Mouse (Mus musculus): ENCODE measurements around the gene Gse1. TPM values are rescaled to one million over a fixed set of nuclear protein-coding genes. Genes with fewer than 3 reads are reported as not detected.

Gse1 gene
- total RNA-seq, 2 experiments from 2014 or later, result 23.9 to 24.1 TPM

DNA sequence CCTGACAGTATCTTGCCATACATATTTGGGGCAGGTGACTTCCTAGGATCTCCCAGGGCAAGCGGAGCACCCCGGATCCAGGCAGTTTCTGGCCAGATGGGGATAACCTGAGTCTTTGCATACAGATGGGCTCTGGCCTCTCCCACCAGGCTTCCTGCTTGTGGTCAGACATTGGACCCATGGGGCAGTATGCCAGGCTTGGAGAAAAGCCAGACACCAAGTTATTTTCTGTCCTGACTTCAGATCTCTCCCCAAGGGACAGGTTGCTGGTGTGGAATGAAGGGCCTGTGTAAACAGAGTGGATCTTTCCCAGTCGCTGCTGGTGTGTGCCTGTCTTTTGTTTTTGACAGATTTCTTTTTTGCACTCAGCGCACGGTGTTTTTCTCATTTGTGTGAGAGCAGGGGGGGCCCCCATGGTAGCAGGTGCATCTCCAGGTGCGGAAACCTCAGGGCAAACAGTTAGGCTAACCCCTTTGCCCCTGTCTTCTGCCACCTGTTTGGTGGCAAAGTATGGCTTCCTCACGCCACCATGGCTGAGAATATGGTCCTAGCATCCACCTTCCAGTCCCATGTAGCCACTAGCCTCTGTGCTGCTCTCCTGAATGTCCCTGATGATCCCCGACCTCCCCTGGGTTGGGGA, 315.3 kb downstream of the Gse1 start:
- DNase-seq (ENCODE audit: low spot score in 2 of 2), result no peak

DNA sequence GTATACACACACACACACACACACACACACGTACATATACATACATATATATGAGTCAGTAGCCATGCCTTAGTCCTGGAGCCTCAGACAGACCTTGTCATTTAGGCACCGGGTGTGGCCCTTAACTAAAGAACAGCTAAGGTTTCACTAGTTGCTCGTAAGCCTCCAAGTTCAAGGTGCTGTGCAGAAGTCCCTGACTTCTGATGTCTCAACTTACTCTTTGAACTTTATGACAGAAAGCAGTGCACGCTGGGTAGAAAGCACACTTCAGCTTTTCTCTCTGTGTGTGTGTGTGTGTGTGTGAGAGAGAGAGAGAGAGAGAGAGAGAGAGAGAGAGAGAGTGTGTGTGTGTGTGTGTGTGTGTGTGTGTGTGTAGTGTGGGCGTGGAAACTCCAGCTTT, 315.9 kb downstream of the Gse1 start:
- DNase-seq (ENCODE audit: low spot score in 2 of 2), result no peak

DNA sequence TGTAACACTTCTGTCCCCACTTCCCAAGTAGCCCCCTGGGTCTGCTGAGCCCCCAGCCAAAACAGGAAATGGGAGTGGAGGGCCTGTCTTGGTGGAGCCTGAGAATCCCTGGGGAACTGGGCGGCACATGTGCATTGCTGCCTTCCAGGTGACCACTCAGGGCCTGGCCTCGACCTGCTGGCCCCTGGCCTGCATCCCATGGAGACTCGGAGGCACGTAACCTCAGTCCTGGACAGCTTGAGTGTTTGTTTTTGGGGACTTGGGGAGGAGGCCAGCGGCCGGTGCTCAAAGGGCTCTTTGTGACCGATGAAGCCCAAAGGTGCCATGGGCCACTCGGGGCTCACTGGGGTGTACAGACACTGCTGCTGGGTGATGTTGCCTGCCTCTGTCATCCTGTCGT, 319.3 kb downstream of the Gse1 start:
- DNase-seq (ENCODE audit: low spot score in 2 of 2), result no peak

DNA sequence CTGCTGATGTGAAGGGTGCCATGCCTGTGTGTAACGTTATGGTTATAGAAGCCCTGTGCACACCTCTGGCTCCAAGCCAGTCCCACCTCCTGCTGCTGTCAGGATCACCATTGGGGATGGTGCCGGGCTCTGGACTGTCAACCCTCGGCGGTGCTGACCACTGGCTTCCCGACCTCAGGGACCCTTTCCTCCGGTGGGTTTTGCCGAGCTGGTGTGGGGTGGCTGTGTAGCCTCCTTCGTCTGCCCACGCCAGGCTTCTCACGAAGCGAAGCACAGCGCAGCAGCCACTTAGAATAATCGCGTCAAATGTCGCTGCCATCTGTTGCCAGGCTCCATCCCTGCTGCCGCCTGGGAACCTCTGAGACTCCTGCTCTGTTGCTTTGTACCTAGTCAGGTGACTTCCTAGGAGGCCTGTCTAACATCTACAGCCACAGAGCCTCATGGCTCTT, 320.1 kb downstream of the Gse1 start:
- no peak for DNase-seq (ENCODE audit: low spot score in 2 of 2)

DNA sequence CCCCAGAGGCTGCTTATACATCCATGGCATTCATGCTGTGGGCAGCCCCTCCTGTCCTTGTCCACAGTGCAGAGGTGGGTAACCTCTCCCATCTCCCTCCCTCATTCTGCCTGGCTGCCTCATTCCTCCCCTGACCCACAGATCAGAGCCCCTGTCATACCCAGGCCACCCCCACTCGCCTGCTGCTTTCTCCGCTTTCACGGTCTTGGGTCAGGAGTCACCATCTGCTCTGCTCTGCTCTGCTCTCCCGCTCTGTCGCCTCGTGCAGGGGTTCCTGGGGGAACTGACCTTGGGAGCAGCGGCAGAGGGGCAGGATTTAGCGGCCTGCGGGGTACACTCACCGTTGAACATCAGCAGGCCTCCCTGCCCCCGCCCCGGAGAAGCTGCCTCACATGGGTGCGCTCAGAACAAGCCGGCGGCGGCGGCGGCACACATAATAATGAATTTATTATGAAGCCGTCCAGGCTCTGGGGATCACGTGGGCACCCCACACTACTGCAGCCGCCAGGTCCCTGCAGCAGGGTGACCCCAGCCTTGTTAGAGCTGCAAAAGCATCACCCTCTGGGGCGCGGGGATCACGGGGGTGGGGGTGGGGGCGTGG, 321.2 kb downstream of the Gse1 start:
- no peak for DNase-seq (ENCODE audit: low spot score in 2 of 2)

DNA sequence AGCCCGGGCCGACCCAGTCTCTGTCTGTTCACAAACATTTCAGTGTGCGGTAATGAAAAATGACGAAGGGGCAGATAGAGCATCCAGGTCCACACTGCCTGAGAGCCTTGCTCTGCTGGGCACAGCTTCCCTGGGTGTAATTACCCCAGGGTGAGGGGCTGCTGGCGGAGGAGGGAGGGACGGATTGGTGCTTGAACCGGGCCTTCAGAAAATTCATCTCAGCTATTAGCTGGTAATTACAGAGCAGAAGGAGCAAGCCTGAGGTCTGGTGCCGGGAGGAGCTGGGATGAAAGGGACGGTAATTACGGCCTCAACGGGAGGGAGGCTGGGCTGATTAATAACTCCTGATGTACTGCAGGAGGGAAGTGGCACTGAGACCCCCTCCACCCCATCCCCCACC, 321.7 kb downstream of the Gse1 start:
- no peak for DNase-seq (ENCODE audit: low spot score in 2 of 2)

DNA sequence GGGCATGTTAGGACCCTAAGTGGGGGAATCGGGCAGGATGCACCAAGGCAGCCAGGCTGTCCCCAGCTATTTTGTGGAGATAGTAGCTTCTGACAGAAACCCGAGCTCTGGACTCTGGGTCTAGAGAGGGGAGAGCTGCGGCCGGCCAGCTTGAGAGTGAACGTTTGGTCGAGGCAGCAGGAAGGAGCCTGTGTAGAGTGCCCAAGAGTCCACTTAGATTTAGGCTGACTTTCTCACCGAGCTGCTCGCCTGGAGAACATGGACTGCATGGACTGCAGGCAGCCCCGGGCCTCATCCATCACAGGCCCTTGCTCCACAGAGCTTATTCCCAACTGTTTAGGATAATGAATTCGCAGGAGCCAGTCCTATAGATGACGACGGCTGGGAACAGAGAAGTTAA, 322.2 kb downstream of the Gse1 start:
- DNase-seq (ENCODE audit: low spot score in 2 of 2), result no peak

DNA sequence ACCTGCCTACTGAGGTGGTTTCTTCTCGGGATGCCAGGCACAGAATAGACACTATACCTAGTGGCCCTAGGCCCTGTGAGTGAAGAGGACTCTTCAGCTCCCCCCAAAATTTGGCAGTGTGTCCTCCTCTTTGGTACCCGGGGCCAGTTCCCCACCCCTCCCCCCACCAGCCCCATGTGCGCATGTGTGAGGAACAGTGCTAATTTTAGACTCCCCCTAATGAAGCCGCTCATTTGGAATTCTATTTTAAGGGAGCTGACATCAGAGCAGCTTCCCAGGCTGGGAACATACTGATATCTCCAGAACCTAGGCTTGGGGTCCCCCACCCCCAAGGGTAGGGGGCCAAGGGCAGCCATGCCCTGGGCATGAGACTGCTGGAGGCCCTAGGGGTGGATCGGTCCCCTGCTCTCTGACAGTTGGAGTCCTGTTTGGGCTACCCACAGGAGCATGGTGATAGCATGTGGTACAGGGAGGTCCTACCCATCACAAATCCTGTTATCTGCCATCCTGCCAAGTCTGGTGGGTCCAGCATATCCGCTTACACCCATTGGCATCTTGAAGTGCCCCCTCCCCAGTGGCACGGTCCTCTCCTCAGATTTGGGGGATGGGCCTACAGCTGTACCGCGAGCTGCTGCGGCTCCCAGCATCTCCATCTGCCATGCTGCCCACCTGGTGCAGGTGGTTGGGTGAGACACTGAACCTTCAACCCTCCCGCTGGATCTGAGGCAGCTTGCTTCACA, 322.9 kb downstream of the Gse1 start:
- no peak for DNase-seq (ENCODE audit: low spot score in 2 of 2)

DNA sequence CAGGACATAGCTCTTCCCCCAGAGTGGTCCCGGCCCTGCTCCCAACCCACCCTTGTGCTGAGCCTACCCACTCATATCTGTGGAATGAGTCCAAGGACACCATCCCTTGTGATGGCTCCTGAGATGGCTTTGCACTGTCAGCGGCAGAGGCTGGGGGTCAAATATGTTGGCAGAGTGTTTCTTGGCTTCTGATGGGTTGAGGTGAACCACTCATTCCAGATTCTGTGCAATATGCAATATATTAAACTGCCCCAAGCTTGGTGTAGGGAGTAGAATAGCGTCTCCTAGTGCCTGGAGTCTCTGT, 323.4 kb downstream of the Gse1 start:
- no peak for DNase-seq (ENCODE audit: low spot score in 2 of 2)

DNA sequence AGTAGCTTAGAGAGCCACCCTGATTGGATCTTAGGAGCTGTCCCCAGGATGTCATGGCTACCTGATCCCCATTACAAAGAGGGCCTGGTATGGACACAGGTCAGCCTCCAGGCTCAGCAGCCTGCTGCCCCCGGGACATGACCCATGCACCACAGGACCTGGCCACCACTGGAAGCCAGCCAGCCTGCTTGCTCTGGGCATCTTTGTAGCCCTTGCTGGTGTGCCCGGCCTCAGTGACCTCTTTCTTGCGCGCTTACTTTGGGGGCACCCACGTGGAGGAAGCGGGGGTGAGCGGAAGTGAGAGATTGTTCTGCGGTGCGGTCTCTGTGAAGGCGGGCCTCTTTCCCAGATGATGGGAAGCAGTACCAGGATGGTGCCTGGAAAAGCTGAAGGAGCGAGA, 324.3 kb downstream of the Gse1 start:
- DNase-seq (ENCODE audit: low spot score in 2 of 2), result no peak

DNA sequence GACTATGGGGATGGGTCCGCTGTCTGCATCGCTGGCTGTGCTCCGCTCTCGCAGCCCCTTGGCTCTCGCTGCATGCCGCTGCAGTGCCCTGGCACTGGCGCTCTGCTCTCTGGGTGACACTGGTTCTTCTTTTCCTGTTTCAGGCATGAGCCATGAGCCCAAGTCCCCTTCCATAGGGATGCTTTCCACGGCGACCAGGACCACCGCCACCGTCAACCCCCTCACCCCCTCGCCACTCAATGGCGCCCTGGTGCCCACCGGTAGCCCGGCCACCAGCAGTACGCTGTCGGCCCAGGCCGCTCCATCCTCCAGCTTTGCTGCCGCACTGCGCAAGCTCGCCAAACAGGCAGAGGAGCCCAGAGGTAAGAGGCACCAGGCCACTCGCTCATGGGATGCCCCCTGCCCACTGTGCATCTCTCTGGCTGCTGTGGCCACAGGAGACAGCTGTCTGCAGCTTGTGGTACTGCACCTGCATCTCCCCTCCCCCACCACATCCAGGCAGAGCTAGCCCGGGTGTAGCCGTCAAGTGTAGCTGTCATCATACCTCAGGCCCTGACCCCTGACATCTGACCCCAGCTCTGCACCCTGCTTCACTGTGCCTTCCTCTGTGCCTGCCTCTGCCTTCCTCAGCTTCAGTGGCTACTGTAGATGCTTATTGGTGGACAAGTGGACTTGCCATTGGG, 325.3 kb downstream of the Gse1 start:
- DNase-seq (ENCODE audit: low spot score in 2 of 2), result no peak

DNA sequence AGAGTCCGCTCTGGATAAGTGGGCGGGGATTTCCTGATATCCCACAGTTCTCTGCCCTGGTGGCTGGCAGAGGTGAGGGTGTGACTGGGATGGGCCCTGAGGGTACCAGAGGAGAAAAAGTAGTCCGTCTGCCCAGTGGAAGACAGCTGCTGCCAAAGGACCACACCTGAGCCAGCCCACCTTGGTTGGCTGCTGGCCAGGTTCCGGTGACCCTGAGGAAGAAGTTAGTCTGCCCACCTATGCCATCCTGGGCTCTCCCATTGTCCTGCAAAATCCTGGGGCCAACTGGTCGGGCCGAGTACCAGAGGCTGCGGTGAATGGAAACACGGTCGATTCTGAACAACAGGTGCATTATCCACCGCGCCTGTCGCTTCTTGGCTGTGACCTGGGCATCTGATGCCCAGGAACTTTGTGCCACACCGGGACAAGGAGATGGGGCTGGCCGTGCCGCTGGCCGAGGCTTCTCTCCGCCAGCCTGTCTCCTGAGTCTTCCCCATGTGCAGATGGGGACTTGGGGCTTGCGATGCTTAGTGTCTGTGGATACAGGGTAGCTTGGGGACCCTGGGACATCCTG, 326.3 kb downstream of the Gse1 start:
- no peak for DNase-seq (ENCODE audit: low spot score in 2 of 2)

DNA sequence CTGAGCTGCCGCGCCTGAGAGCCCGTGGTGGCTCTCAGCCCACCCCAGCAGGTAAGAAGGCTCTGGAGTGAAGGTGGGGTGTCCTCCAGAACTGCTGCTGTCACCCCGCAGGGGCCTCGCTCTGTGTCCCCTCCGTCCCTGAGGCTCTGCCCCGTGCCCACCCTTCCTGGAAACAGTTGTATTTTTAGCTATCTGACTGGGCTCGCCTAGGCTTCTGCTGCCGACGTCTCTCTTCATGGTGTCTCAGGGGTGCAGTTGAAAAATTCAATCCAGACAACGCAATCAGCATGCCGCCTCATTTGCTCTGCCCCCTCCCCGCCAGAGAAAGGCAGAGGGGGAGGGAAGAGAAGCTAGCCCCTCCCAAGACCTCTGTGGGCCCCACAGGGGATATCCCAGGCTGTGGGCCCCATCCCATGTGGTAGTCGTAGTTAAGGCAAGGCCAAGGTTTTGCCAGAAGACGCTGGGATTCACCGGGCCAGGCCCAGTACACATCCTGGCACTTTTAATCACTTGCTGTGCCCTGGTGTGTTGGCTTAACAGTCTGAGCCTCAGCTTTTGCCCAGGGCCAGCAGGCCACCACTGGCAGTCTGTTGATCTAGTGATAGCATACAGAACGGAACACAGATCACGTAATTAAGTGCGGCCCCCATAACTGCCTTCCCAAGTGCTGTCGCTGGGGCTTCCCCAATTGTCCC, 328.1 kb downstream of the Gse1 start:
- DNase-seq (ENCODE audit: low spot score in 2 of 2), result no peak

DNA sequence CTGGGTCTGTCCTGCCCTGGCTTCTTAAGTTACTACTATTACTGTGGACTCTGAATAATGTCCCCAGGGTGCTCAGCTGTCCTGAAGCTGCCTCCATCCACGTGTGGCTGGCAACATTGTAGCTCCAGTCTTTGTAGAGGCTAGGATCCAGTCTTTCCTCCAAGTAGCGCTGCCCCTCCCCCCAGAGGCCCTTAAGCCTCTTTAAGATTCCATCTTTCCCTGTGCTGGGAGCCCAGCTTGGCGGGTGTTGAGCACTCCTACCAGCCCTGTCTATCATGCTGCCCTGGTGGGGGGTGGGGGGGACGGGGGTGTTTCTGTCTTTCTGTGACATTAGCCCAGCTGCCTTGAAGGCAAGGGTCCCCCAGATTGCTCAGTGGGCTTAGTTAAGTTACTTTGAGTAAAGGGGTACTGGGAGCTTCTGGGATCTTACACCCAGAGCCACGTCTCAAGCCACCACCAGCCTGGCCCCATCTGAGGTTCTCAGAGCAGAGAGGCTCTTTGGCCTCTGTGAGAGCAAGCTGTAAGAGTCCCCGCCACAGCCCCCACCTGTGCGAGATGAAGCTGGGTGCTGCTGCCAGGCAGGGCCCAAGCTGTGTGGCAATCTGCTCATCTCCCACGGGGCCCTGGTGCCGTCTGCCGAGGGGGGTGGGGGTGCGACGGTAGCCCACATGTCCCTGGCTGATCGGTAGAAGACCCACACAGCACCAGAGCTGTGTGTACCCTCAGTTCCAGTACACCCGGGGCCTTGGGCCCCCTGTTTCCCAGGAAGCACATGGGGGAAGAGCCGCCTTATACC, 329.1 kb downstream of the Gse1 start:
- no peak for DNase-seq (ENCODE audit: low spot score in 2 of 2)

DNA sequence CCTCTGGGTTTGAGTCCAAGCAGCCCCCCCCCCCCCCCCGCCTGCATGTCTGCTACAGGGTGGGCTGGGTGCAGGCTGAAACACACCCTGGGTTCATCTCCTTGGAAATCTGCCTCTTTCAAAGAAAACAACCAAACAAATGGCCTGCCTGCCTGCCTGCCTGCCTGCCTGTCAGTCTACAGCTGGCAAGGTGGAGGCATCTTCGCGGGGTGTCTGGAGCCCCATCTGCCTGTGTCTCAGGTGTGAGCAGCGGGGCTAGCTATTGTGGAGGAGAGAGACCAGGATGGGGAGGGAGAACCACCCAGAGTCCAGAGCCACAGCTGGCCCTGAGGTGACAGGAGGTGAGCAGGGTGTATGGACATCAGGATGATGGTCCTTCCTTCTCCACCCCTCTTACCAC, 329.9 kb downstream of the Gse1 start:
- DNase-seq (ENCODE audit: low spot score in 2 of 2), result no peak

DNA sequence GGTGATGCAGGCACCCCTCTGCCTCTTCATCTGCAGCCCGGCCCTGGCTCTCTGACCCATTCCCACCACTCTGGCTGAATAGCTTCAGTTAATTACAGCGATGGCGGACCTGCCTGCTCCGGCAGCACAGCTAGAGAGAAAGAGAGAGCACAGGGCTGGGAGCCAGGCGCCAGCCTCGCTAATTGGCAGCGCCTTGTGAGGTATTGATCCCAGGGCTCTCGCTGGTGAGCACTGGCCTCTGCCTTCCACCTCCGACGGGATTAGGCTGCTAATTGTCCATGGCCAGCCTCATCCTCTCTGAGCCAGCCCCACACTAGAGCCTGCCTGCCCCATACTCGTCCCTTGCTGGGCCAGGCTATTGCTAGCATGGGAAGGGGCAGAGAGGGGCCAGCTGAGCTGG, 331.4 kb downstream of the Gse1 start:
- no peak for DNase-seq (ENCODE audit: low spot score in 2 of 2)

DNA sequence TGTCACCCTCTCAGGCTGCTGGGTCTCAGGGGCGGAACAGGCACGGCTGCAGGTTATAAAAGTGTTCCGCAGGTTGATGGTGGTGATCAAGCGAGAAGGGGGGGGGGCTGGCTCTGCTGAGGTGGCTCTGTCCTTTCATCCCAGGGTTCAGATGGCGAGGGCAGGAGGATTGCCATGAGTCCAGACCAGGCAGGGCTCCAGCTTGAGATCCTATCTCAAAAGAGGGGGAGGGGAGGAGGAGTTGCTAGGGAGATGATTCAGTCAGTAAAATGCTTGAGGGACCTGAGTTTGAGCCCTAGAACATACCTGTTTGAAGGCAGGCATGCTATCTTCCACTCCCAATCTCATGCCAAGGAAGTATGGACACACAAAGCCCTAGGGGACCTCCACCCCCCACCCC, 332.3 kb downstream of the Gse1 start:
- DNase-seq (ENCODE audit: low spot score in 2 of 2), result no peak

DNA sequence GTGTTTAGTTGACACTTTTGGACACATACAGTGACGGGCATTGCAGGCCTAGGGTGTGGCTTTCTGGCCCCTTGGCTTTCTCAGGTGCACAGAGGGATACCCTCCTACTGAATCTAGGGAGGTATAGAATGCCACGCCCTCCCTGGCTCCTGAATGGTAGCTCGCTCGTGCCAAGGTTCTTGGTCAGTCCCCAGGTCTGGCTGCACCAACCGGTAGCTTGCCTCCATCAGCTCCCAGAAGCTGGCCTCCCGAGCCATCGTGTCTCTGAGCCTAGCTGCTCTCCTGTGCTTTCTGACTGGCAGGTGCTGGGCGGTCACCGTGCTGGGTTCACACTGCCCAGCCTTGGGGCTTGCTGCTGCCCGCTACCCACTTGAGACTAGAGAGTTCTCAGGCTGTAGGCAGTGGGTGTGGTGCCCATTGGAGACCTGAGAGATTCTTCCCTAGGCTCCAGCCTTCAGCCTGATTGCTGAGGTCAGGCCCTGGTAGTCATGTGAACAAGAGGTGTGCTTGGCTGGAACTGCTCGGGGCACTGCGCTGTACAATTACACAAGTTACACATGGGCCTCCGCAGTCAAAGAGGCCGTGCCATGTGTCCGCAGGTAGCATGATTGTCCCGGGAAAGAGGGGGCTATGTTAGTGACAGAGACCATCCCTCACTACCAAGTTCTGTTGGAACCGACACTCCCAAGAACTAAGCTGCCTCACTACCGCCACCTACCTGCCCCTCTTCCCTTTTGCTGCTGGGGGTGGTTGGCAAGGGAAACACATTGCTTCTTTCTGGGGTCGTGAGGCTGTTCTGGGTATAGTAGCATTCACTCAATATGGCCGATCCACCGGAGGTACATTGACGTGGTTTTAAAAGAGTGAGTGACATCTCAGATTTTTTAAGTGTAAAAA, 333.5 kb downstream of the Gse1 start:
- DNase-seq (ENCODE audit: low spot score in 2 of 2), result no peak

DNA sequence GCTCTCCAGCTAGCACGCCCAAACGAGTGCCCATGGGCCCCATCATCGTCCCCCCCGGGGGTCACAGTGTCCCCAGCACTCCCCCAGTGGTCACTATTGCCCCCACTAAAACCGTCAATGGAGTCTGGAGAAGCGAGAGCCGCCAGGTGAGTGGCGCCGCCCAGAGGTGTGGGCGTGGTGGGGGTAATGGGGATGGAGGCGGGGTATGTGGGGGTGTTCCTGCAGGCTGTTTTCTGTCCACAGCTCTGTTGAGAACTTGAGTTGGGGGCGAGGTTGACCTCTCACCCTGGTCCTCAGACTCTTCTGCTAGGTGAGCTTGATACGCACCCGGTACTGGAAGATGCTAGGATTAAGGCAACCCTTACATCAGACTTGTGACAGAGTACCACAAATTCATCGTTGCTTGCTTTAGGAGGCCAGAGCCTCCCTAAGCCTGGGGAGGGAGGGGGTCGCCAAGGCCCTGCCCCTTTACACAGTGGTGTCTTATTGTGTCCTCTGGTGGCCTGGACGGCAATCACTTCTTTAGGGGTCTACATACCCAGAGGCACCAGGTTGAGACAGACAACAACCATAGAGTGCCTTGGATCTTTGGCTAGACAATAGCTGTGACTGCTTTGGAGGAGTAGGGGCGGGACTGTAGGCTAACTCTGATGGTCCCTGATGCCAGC, 334.6 kb downstream of the Gse1 start:
- DNase-seq (ENCODE audit: low spot score in 2 of 2), result no peak
